In genomic region chr3:103690506-103690905, GRCm38 (mm10) we compare ENCODE assay signal across 11 mouse cellular contexts. TPM values are rescaled to one million over a fixed set of nuclear protein-coding genes. Genes with fewer than 3 reads are reported as not detected.
A peak's percentile ranks its signal among the peaks of the same experiment; 100 is the strongest.
DNase-seq lines count a peak whose midpoint lies in the region; ATAC-seq lines count a peak whose summit lies in the region.
"Had no signal": no experiment of that assay in that cellular context is flagged by ENCODE, and none has a peak within 500 bp of the region (broad histone marks: within the 10 kb centered on the region; RNA-seq: fewer than 3 reads in every experiment).

No protein-coding gene starts in this region.

- no peak overlapping the region for H3K4me3 ChIP-seq in kidney, embryonic 14.5 days (ENCODE audit: low read length)
- H3K4me3 ChIP-seq: hindbrain, embryonic 13.5 days; limb, embryonic 10.5 days; midbrain, embryonic 12.5 days had no signal

- H3K4me1 ChIP-seq in kidney, embryonic 14.5 days (ENCODE audit: control insufficient read depth, insufficient read depth, low read length): no peaks in the 10 kb centered on the region
- H3K4me1 ChIP-seq: hindbrain, embryonic 13.5 days; limb, embryonic 10.5 days; midbrain, embryonic 12.5 days had no signal

- H3K9me3 ChIP-seq in kidney, embryonic 14.5 days (ENCODE audit: control insufficient read depth, low read length): no peaks in the 10 kb centered on the region
- H3K9me3 ChIP-seq: hindbrain, embryonic 13.5 days; limb, embryonic 10.5 days; midbrain, embryonic 12.5 days had no signal

- H3K27me3 ChIP-seq in kidney, embryonic 14.5 days (ENCODE audit: control insufficient read depth, insufficient read depth, low read length): no peaks in the 10 kb centered on the region
- H3K27me3 ChIP-seq: hindbrain, embryonic 13.5 days; midbrain, embryonic 12.5 days had no signal

- H3K27ac ChIP-seq in kidney, embryonic 14.5 days (ENCODE audit: low read depth, low read length): no peak overlapping the region
- H3K27ac ChIP-seq: hindbrain, embryonic 13.5 days; limb, embryonic 10.5 days; midbrain, embryonic 12.5 days had no signal

- peak; percentile 2 for DNase-seq in kidney, adult 11 months
- peak; percentile 45 for DNase-seq in 416B (ENCODE audit: low read depth)
- DNase-seq in NIH3T3 (ENCODE audit: low read depth): peak; percentile 45
- peak; percentile 32 for DNase-seq in kidney, postnatal 10 days
- DNase-seq in ovary, postnatal 36 days (ENCODE audit: low spot score): no peak

- ATAC-seq in kidney, embryonic 14.5 days (ENCODE audit: low FRiP score, low TSS enrichment): no peak
- ATAC-seq in granulocyte monocyte progenitor cell, adult 5-6 weeks (replicated peaks; ENCODE audit: poor library complexity, severe bottlenecking): no peak
- no peak for ATAC-seq in frontal cortex, adult (ENCODE audit: low TSS enrichment)

- no peaks in the 10 kb centered on the region for H3K36me3 ChIP-seq in kidney, embryonic 14.5 days (ENCODE audit: control insufficient read depth, insufficient read depth, low read length)
- H3K36me3 ChIP-seq: hindbrain, embryonic 13.5 days; limb, embryonic 10.5 days; midbrain, embryonic 12.5 days had no signal

- no peak overlapping the region for H3K4me2 ChIP-seq in kidney, embryonic 14.5 days (replicated peaks; ENCODE audit: low read depth, low read length)
- H3K4me2 ChIP-seq: hindbrain, embryonic 13.5 days; midbrain, embryonic 12.5 days had no signal

- H3K9ac ChIP-seq in kidney, embryonic 14.5 days (ENCODE audit: low read depth, low read length): no peak overlapping the region
- H3K9ac ChIP-seq: hindbrain, embryonic 13.5 days; midbrain, embryonic 12.5 days had no signal

- 77% methylated on average over 3 of the region's 3 CpGs for WGBS in kidney, embryonic 14.5 days

RNA-seq across cellular contexts. Expression of gene Atg4a-ps, which starts 44.6 kb away (rescaled TPM):
- 0.19 and 0.34 TPM in 2 replicates for polyA plus RNA-seq in kidney, embryonic 14.5 days (2014; fragmentation: Nextera tagmentation; extraction: Ambion mirVana)
- total RNA-seq in granulocyte monocyte progenitor cell, adult 5-6 weeks (2014; fragmentation: Nextera tagmentation): 1.4 TPM in 1 of 2 replicates, not detected in the other
- total RNA-seq in granulocyte monocyte progenitor cell, adult 5-6 weeks (2017): 0.26 and 0.39 TPM in 2 replicates
- polyA plus RNA-seq: limb, embryonic 10.5 days had no signal

RNA-seq across cellular contexts. Expression of gene Olfml3, which starts 47.3 kb away (rescaled TPM):
- 56.6 and 58.4 TPM in 2 replicates for polyA plus RNA-seq in kidney, embryonic 14.5 days (2014; fragmentation: Nextera tagmentation; extraction: Ambion mirVana)
- total RNA-seq in granulocyte monocyte progenitor cell, adult 5-6 weeks (2014; fragmentation: Nextera tagmentation): 0.30 TPM in 1 of 2 replicates, not detected in the other
- 0.86 TPM in 1 of 2 replicates, not detected in the other for total RNA-seq in granulocyte monocyte progenitor cell, adult 5-6 weeks (2017)

RNA-seq across cellular contexts. Expression of gene Gm10964, which starts 48.7 kb away (rescaled TPM):
- polyA plus RNA-seq in kidney, embryonic 14.5 days (2014; fragmentation: Nextera tagmentation; extraction: Ambion mirVana): not detected in 2 replicates
- total RNA-seq in granulocyte monocyte progenitor cell, adult 5-6 weeks (2014; fragmentation: Nextera tagmentation): not detected in 2 replicates
- not detected in 2 replicates for total RNA-seq in granulocyte monocyte progenitor cell, adult 5-6 weeks (2017)
- polyA plus RNA-seq: hindbrain, embryonic 13.5 days; limb, embryonic 10.5 days; midbrain, embryonic 12.5 days had no signal
